Mouse (Mus musculus) hindbrain, embryonic 11.5 days (tissue): Measurements from ENCODE around the gene Pdk2. TPM values are rescaled to one million over a fixed set of nuclear protein-coding genes. Genes with fewer than 3 reads are reported as not detected.

Source experiments
- ATAC-seq: fragments of 200-750 bp; cut with Nextera tagmentation; 2 replicates; pipeline ENCODE4 v1.8.0; 2017; ENCODE audit warnings: mild to moderate bottlenecking, moderate TSS enrichment, moderate library complexity; ENCODE audit not compliant: low FRiP score
- DNase-seq: peaks from one replicate; pipeline ENCODE4 v3.0.0-alpha.2; 2015; ENCODE audit warnings: low spot score
- H3K27ac ChIP-seq: fragments of 300-500 bp; sonication (generic); 2 replicates; pipeline ENCODE4 v1.5.1; 2014; ENCODE audit warnings: mild to moderate bottlenecking, low read depth, low read length
- H3K27me3 ChIP-seq: fragments of 300-500 bp; sonication (generic); 2 replicates; pipeline ENCODE4 v1.6.1; 2014; ENCODE audit warnings: mild to moderate bottlenecking, low read length, moderate library complexity, mixed read lengths; ENCODE audit not compliant: control insufficient read depth, insufficient read depth
- H3K36me3 ChIP-seq: fragments of 300-500 bp; sonication (generic); 2 replicates; pipeline ENCODE4 v1.6.1; 2014; ENCODE audit warnings: mild to moderate bottlenecking, low read length, moderate library complexity, mixed read lengths; ENCODE audit not compliant: control insufficient read depth, insufficient read depth
- H3K4me1 ChIP-seq: fragments of 300-500 bp; sonication (generic); replicated peaks from 2 replicates; pipeline ENCODE4 v1.6.1; 2014; ENCODE audit warnings: low read length, mixed read lengths; ENCODE audit not compliant: control insufficient read depth, insufficient read depth
- H3K4me2 ChIP-seq: fragments of 300-500 bp; sonication (generic); replicated peaks from 2 replicates; pipeline ENCODE4 v1.6.1; 2014; ENCODE audit warnings: mild to moderate bottlenecking, low read depth, low read length
- H3K4me3 ChIP-seq: fragments of 300-500 bp; sonication (generic); 2 replicates; pipeline ENCODE4 v1.5.1; 2014; ENCODE audit warnings: low read depth, low read length
- H3K9ac ChIP-seq: fragments of 300-500 bp; sonication (generic); 2 replicates; pipeline ENCODE4 v1.6.1; 2014; ENCODE audit warnings: low read depth, low read length
- H3K9me3 ChIP-seq: fragments of 300-500 bp; sonication (generic); 2 replicates; pipeline ENCODE4 v1.6.1; 2016; ENCODE audit warnings: low read length; ENCODE audit not compliant: control insufficient read depth
- WGBS: fragments of 180-500 bp; shearing (Covaris S2); extraction: QIAGEN DNeasy Blood & Tissue Kit; methylation state at CpG from one replicate; pipeline ENCODE4 v1.1.7; 2014; 5-methylcytosine and 5-hydroxymethylcytosine counted together
- polyA plus RNA-seq: library from polyadenylated mRNA; unstranded; fragments of >200 nt; fragmentation: Nextera tagmentation; extraction: Ambion mirVana; gene quantifications from 2 replicates; pipeline ENCODE4 v1.2.1, GENCODE M21; 2014

Pdk2 gene
- polyA plus RNA-seq, 1 experiment from 2014 or later, result 12.5 TPM

DNA sequence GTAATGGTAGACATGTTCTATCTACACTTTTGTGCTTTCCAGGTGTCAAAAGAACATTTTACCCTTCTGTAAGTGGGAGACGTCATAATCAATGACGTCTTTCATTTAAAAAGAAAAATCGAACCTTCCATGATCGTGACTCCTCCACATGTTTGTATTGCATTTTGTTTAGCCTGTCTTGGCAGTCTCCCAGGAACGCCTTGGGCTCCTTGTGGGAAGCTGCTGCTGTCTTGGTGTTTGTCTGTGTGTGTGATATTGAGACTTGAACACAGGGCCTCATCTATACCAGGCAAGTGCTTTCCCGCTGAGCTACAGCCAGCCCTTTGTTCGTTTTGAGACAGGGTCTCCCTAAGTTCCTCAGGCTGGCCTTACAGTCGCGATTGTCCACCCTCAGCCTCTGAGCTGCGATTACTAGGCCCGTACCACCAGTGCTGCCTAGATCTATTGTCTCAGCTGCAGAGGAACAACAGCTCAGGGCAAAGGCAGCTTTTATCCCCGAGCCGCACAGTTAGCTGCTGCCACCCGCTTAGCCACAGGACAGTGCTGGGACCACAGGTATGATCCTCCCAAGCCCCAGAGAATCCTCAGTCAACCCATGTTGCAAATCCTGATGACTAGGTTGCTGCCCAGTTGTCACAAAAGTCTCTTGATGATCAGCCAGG lies 2.9 kb downstream of the Pdk2 start:
- WGBS, result 76% methylated on average over 14 of the region's 14 CpGs
- Histone ChIP-seq H3K27ac (no peak overlapping the region), H3K27me3 (no peaks in the 10 kb centered on the region), H3K4me3 (no peak overlapping the region), H3K9ac (no peak overlapping the region), H3K4me2 (no peak overlapping the region), H3K4me1 (peaks cover 3% of the 10 kb centered on the region), H3K36me3 (no peaks in the 10 kb centered on the region), H3K9me3 (no peaks in the 10 kb centered on the region)
- ATAC-seq, result no peak
- DNase-seq, result no peak

DNA sequence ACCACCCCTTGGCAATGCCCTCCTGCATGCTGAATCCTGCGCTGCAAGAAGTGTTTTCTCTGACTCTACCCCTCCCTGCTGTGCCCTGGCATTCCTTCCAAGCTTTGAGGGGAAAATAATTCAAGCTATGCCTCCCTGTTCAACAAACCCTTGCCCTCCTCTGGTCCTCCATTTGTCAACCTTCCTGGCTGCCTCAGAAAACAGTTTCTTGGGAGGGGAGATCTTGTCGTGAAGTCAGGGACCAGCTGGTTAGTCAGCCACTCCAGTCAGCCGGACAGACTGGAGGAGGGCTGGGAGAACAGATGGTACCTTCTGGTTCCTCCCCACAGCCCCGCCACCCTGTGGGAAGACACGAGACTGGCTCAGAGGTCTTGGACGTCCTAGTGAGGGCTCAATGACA lies 3.8 kb downstream of the Pdk2 start:
- no peak for ATAC-seq

DNA sequence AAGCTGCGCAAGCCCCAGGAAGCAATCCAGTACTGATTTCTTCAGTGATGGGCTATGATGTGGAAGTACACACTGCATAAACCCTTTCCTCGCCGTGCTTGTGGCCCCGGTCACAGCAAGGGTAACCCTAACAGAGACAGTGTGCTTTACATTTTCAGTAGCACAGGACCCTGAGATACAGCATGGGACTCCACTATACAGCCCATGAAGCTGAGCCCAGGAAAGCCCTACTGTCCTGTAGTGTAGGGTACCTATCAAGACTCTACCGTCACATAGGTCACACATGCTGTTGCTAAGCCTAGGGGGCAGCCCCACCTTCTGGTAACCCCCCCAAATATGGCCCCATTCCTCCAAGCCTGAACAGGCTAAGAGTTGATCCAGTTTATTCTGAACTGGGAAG lies 4.6 kb downstream of the Pdk2 start:
- Histone ChIP-seq H3K9me3 (no peaks in the 10 kb centered on the region), H3K27ac (no peak overlapping the region), H3K4me3 (no peak overlapping the region), H3K4me1 (no peaks in the 10 kb centered on the region; the same call in 1 of the 2 replicates), H3K4me2 (no peak overlapping the region), H3K27me3 (no peaks in the 10 kb centered on the region), H3K36me3 (no peaks in the 10 kb centered on the region), H3K9ac (no peak overlapping the region)
- 97% methylated on average over 5 of the region's 5 CpGs for WGBS
- ATAC-seq (no peak), DNase-seq (no peak)

More for the DNA sequence above, 3.8 kb downstream of the Pdk2 start:
- no peaks in the 10 kb centered on the region for H3K27me3 ChIP-seq
- H3K4me3 ChIP-seq, result no peak overlapping the region
- H3K4me1 ChIP-seq, result peaks cover 3% of the 10 kb centered on the region
- H3K36me3 ChIP-seq, result no peaks in the 10 kb centered on the region
- no peak overlapping the region for H3K27ac ChIP-seq
- no peak overlapping the region for H3K4me2 ChIP-seq
- 58% methylated on average over 6 of the region's 6 CpGs for WGBS
- no peak overlapping the region for H3K9ac ChIP-seq
- DNase-seq, result no peak
- no peaks in the 10 kb centered on the region for H3K9me3 ChIP-seq

DNA sequence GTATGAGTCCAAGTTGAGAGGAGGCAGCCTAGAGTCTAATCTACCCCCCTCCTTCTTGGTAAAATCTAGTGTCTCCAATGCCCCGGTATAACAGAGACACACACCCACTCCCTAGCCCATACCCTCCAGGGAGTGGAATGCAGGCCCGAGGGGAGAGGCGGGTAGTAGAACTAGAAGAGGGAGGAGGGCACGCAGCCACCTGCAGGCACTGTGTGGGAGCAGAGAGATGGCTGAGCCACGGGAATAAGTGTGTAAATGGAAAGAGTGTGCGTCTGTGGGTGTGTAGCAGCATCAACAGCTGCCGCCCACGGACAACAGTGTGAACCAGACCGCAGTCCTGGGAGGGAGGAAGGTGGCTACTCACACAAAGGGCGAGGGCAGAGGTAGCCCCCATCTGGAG lies 6.3 kb downstream of the Pdk2 start:
- H3K27me3 ChIP-seq, result no peaks in the 10 kb centered on the region
- no peaks in the 10 kb centered on the region for H3K36me3 ChIP-seq
- WGBS, result 78% methylated on average over 10 of the region's 10 CpGs
- ATAC-seq (no peak), DNase-seq (no peak)
- H3K27ac ChIP-seq, result no peak overlapping the region
- no peak overlapping the region for H3K4me2 ChIP-seq
- no peak overlapping the region for H3K4me3 ChIP-seq
- H3K9me3 ChIP-seq, result no peaks in the 10 kb centered on the region
- no peak overlapping the region for H3K9ac ChIP-seq
- no peaks in the 10 kb centered on the region for H3K4me1 ChIP-seq

DNA sequence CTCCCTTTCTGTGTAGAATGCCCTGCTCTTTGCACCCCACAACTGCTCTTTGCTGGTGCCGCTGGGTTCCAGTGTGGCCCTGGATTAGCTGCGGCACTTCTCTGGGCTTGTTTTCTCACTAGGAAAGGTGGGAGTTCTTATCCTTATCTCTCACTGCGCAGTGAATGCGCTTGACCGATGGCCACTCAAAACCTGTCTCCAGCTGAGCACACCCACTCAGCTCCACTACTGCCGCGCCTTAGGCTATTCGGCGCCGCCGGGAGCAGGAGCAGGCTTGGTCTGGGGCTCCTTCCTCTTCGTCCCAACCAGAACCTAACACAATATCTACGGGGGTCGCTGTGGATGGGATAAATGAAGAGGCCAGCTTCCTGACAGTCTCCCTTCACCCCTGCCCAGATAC lies 7.5 kb downstream of the Pdk2 start:
- Histone ChIP-seq H3K9me3 (no peaks in the 10 kb centered on the region), H3K36me3 (no peaks in the 10 kb centered on the region), H3K9ac (no peak overlapping the region), H3K4me2 (no peak overlapping the region), H3K4me3 (no peak overlapping the region), H3K27me3 (no peaks in the 10 kb centered on the region), H3K27ac (no peak overlapping the region), H3K4me1 (no peaks in the 10 kb centered on the region)
- 64% methylated on average over 14 of the region's 14 CpGs for WGBS
- no peak for DNase-seq
- ATAC-seq, result no peak

DNA sequence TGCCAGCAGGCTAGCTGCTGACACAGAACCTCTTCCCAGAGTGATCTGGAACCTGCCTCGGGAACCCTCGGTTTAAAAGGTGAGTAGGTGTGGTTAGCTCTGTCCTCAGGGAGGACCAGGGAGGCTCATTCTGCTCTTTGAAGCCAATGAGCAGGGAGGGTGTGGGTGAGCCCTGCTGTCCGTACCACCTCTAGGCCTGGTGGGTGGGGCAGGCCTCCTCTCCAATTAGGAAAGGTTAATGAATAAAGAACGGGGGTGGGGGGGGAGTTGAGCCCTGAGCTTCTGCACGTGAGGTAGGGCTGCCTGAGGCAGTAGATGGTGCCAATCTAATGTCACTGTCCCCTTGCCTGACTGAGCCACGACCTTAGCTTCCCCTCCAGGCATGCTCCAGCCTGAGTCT lies 8.2 kb downstream of the Pdk2 start:
- no peaks in the 10 kb centered on the region for H3K27me3 ChIP-seq
- 39% methylated on average over 6 of the region's 6 CpGs for WGBS
- H3K9me3 ChIP-seq, result no peaks in the 10 kb centered on the region
- no peaks in the 10 kb centered on the region for H3K4me1 ChIP-seq
- H3K9ac ChIP-seq, result no peak overlapping the region
- DNase-seq, result no peak
- H3K4me2 ChIP-seq, result no peak overlapping the region
- H3K27ac ChIP-seq, result no peak overlapping the region
- H3K4me3 ChIP-seq, result no peak overlapping the region
- H3K36me3 ChIP-seq, result no peaks in the 10 kb centered on the region
- ATAC-seq, result no peak

DNA sequence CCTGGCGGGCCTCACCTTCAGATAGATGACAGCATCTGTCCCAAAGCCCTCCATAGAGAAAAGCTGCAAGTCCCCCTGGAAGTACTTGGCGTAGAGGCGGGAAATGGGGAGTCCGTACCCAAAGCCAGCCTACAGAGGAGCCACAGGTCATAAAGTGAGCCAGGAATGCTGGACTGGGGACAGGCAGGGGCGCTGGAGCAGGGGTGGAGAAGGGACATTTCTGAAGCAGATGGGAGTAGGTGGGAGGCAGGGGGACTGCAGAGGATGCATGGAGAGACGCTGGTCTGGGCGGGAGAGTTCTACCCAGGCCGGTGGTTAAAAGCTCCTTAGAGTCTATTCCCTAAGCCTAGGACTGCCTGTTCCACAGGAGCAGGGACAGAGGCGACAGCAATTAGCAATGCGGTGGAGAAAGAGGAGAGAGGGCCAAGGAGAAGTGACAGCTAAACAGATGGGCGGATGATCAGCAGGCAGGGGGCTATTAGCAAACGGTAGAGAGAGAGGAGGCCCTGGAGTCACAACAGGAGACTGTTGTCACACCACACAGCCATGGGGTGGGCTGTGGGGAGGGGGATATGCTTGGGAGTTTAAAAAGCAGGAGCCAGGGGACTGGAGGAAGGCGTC lies 13.2 kb downstream of the Pdk2 start:
- Histone ChIP-seq H3K9me3 (no peaks in the 10 kb centered on the region), H3K4me1 (no peaks in the 10 kb centered on the region), H3K36me3 (no peaks in the 10 kb centered on the region), H3K4me2 (no peak overlapping the region), H3K9ac (no peak overlapping the region), H3K27ac (no peak overlapping the region), H3K27me3 (no peaks in the 10 kb centered on the region), H3K4me3 (no peak overlapping the region)
- no peak for DNase-seq
- whole genome bisulfite sequencing, result 31% methylated on average over 13 of the region's 13 CpGs
- no peak for ATAC-seq

DNA sequence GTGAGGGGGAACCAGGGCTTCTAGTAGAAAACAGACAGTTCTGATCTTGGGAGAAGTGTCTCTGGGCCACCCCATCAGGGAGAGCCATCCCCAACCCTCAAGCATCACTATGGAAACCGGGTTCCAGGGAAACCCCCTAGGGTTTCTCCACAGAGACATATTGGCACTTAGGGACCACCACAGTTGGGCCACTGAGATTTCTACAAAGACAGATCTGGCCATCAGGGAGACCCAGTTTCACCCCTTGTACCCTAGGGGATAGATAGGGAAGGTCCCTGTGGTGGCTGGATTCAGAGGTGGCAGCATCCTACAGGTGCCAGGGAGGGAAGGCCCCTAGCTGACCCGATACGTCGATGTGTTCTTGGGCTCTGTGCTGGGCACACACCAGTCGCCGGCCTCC lies 14.3 kb downstream of the Pdk2 start:
- Histone ChIP-seq H3K9ac (no peak overlapping the region), H3K4me3 (no peak overlapping the region), H3K27ac (no peak overlapping the region), H3K36me3 (peaks cover 1% of the 10 kb centered on the region; the same call in 1 of the 2 replicates), H3K9me3 (no peaks in the 10 kb centered on the region), H3K4me2 (no peak overlapping the region), H3K4me1 (no peaks in the 10 kb centered on the region), H3K27me3 (no peaks in the 10 kb centered on the region)
- 88% methylated on average over 6 of the region's 6 CpGs for WGBS
- DNase-seq (no peak), ATAC-seq (no peak)

DNA sequence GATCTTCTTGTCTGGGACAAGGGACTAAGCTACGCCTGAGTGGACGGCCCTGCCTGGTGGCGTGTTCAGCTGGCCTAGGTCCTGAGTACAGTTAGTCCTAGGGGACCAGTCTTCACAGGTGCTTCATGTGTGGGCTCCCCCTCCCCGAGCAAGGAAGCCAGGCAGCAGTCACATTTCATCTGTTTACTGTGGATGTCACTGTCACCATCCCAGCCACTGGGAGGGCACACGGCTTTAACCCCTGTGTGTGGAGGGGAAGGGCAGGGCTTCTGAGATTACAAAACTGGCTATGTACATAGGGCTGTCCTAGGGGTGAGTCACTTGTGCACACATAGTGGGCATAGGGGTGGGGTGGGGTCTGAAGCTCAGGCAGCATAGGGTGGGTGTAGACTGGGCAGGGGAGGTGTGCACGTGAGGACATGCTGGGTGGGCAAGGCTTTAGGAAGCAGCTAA lies 15.0 kb downstream of the Pdk2 start:
- peaks cover 5% of the 10 kb centered on the region; the same call in 1 of the 2 replicates for H3K36me3 ChIP-seq
- H3K9me3 ChIP-seq, result no peaks in the 10 kb centered on the region
- 80% methylated on average over 6 of the region's 6 CpGs for WGBS
- ATAC-seq (no peak), DNase-seq (no peak)
- H3K9ac ChIP-seq, result no peak overlapping the region
- H3K27me3 ChIP-seq, result no peaks in the 10 kb centered on the region
- H3K4me1 ChIP-seq, result no peaks in the 10 kb centered on the region
- H3K4me3 ChIP-seq, result no peak overlapping the region
- no peak overlapping the region for H3K27ac ChIP-seq
- no peak overlapping the region for H3K4me2 ChIP-seq
